Mouse (Mus musculus) hindbrain, embryonic 16.5 days (tissue): ENCODE measurements at regions not wholly inside any gene's neighbourhood (a gene's known extent, or its start where the extent isn't known, plus 50 kb on each side); places are given as distances from the start of the nearest gene placed in this dataset.
"Not testable (repeated sequence)": the region's sequence is repeated elsewhere in the genome, so short reads cannot be mapped to it uniquely, and the experiment has no call there.

Source experiments
- ATAC-seq: fragments of 200-750 bp; cut with Nextera tagmentation; 2 replicates; pipeline ENCODE4 v1.8.0; 2017; ENCODE audit warnings: moderate TSS enrichment, moderate library complexity
- H3K27ac ChIP-seq: fragments of 300-500 bp; sonication (generic); 2 replicates; pipeline ENCODE4 v1.5.1; 2014; ENCODE audit warnings: low read depth, mild to moderate bottlenecking, control low read depth, low read length, moderate library complexity
- H3K27me3 ChIP-seq: fragments of 300-500 bp; sonication (generic); replicated peaks from 2 replicates; pipeline ENCODE4 v1.6.1; 2014; ENCODE audit warnings: low read length; ENCODE audit not compliant: control insufficient read depth, insufficient read depth
- H3K36me3 ChIP-seq: fragments of 300-500 bp; sonication (generic); 2 replicates; pipeline ENCODE4 v1.6.1; 2014; ENCODE audit warnings: mild to moderate bottlenecking, low read length, moderate library complexity, mixed read lengths; ENCODE audit not compliant: control insufficient read depth, insufficient read depth
- H3K4me1 ChIP-seq: fragments of 300-500 bp; sonication (generic); 2 replicates; pipeline ENCODE4 v1.6.1; 2014; ENCODE audit warnings: low read depth, low read length; ENCODE audit not compliant: control insufficient read depth, insufficient read depth
- H3K4me2 ChIP-seq: fragments of 300-500 bp; sonication (generic); 2 replicates; pipeline ENCODE4 v1.6.1; 2014; ENCODE audit warnings: mild to moderate bottlenecking, low read length, control low read depth, moderate library complexity
- H3K4me3 ChIP-seq: fragments of 300-500 bp; sonication (generic); 2 replicates; pipeline ENCODE4 v1.5.1; 2014; ENCODE audit warnings: mild to moderate bottlenecking, low read length, control low read depth, moderate library complexity
- H3K9ac ChIP-seq: fragments of 300-500 bp; sonication (generic); 2 replicates; pipeline ENCODE4 v1.6.1; 2014; ENCODE audit warnings: low read depth, mild to moderate bottlenecking, control low read depth, low read length, moderate library complexity
- H3K9me3 ChIP-seq: fragments of 300-500 bp; sonication (generic); 2 replicates; pipeline ENCODE4 v1.6.1; 2014; ENCODE audit warnings: mild to moderate bottlenecking, low read length, moderate library complexity; ENCODE audit not compliant: control insufficient read depth
- WGBS: fragments of 180-500 bp; shearing (Covaris S2); extraction: QIAGEN DNeasy Blood & Tissue Kit; methylation state at CpG from one replicate; pipeline ENCODE4 v1.1.7; 2014; 5-methylcytosine and 5-hydroxymethylcytosine counted together

- H3K4me1 ChIP-seq, H3K36me3 ChIP-seq, H3K4me3 ChIP-seq, H3K27ac ChIP-seq, ATAC-seq, H3K27me3 ChIP-seq, H3K4me2 ChIP-seq, H3K9ac ChIP-seq, H3K9me3 ChIP-seq: not testable (repeated sequence)
- 91% methylated on average over 10 of the region's 10 CpGs for WGBS
Measured at GRCm38 (mm10) chr17:4894756-4895330, 99.3 kb upstream of the Arid1b start.

GRCm38 (mm10) chr17:4903129-4903528 is 91.0 kb upstream of the Arid1b start:
- Histone ChIP-seq H3K27ac (no peak overlapping the region), H3K4me2 (no peak overlapping the region), H3K9me3 (no peaks in the 10 kb centered on the region), H3K27me3 (no peaks in the 10 kb centered on the region), H3K4me3 (no peak overlapping the region), H3K4me1 (peaks cover 7% of the 10 kb centered on the region), H3K36me3 (no peaks in the 10 kb centered on the region), H3K9ac (no peak overlapping the region)
- WGBS, result 88% methylated on average over 3 of the region's 3 CpGs
- ATAC-seq, result no peak

DNA sequence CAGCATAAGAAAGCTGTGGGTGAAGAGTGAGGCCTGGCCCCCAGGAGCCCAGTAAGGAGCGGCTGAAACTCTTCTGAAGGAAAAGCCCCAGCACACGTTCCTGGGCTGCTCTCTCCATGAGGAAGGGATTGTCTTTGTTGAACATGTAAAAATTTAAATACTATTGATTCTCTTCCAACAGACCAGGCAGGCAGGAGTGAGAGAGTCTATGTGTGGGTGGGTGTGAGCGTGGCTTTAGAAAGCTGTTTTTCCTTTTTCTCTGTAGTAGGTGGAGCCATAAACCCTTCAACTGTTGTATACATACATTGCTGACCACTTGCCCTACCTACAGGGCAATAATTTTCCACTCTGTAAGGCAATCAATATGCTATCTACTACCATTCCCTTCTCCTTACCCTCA is 87.6 kb upstream of the Arid1b start:
- peak overlapping the region; percentile 98; the same call in 1 of the 2 replicates for H3K27ac ChIP-seq
- no peak for ATAC-seq
- no peaks in the 10 kb centered on the region for H3K9me3 ChIP-seq
- peak overlapping the region; percentile 69; the same call in 1 of the 2 replicates for H3K4me2 ChIP-seq
- WGBS, result 24% methylated on average over 3 of the region's 3 CpGs
- peaks cover 7% of the 10 kb centered on the region for H3K4me1 ChIP-seq
- H3K4me3 ChIP-seq, result no peak overlapping the region
- H3K9ac ChIP-seq, result 0 out of 2 replicates have a peak overlapping the region, but pooled peaks have one; percentile 4
- H3K27me3 ChIP-seq, result no peaks in the 10 kb centered on the region
- no peaks in the 10 kb centered on the region for H3K36me3 ChIP-seq

GRCm38 (mm10) chr17:4907181-4907752 is 86.9 kb upstream of the Arid1b start:
- peak; percentile 52 for ATAC-seq
- H3K9ac ChIP-seq, result peak overlapping the region; percentile 79
- peak overlapping the region; percentile 60 for H3K4me3 ChIP-seq
- under 1% methylated on average over 14 of the region's 14 CpGs for WGBS
- peak overlapping the region; percentile 98 for H3K27ac ChIP-seq
- H3K4me2 ChIP-seq, result peak overlapping the region; percentile 69
- no peaks in the 10 kb centered on the region for H3K9me3 ChIP-seq
- no peaks in the 10 kb centered on the region for H3K27me3 ChIP-seq
- H3K36me3 ChIP-seq, result no peaks in the 10 kb centered on the region
- peaks cover 7% of the 10 kb centered on the region for H3K4me1 ChIP-seq

DNA sequence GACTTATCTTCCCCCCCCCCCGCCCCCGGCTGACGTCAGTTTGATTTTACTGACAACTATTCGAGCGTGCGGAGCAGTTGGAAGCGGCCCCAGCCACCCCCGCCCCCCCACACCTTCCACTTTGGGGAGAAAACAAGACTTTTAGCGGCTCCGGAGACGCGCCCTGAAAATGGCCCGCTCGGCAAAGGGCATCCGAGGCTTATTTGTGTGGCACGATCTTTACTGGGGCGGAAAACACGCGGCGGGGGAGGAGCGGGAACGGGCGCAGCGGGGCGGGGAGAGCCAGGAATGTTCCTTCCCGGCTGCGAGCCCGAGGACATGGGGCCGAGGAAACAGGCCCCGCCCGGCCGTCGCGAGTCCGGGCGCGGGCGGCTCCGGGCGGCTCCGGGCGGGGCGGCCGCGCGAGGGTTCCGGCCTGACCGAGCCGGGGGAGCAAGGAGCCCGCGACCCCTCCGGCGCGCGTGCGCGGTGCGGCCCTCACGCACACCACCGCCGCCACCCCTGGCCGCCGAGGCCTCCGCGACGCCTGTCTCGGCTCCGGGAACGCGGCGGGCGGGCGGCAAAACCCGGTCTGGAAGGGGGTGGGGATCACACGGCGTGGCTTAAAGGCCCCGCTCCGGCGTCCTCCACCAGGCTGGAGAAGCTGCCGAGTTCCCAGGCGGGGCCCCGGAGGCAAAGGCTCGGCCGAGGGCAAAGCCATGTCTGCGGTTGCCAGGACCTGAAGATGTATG is 86.1 kb upstream of the Arid1b start:
- peak overlapping the region; percentile 69 for H3K4me2 ChIP-seq
- no peaks in the 10 kb centered on the region for H3K9me3 ChIP-seq
- H3K36me3 ChIP-seq, result no peaks in the 10 kb centered on the region
- H3K4me3 ChIP-seq, result peak overlapping the region; percentile 60
- under 1% methylated on average over 82 of the region's 85 CpGs for WGBS
- peak overlapping the region; percentile 98 for H3K27ac ChIP-seq
- ATAC-seq, result peak; percentile 97
- H3K27me3 ChIP-seq, result no peaks in the 10 kb centered on the region
- H3K9ac ChIP-seq, result peak overlapping the region; percentile 79
- peaks cover 7% of the 10 kb centered on the region for H3K4me1 ChIP-seq

DNA sequence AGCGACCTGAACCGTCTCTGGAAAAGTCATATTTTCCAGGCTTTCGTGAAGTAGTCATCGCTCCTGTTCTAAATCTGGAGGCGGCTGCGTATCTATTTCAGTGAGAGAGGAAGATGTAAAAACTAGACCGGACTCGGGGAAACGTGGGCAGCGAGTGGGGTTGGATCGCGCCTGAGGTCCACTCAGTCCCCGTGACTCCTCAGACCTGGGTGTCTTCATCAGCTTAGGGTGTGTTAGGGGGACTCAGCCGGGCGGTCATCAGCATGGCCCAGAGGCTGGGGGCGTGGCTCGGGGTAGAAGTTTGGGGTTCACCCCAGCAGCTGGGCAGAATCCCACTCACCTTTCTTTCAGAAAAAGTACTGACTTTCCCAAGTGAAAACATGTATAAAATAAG is 85.6 kb upstream of the Arid1b start:
- peak overlapping the region; percentile 60 for H3K4me3 ChIP-seq
- no peaks in the 10 kb centered on the region for H3K9me3 ChIP-seq
- peak; percentile 24 for ATAC-seq
- peaks cover 7% of the 10 kb centered on the region for H3K4me1 ChIP-seq
- peak overlapping the region; percentile 79 for H3K9ac ChIP-seq
- H3K27ac ChIP-seq, result peak overlapping the region; percentile 98
- no peaks in the 10 kb centered on the region for H3K36me3 ChIP-seq
- H3K4me2 ChIP-seq, result peak overlapping the region; percentile 69
- no peaks in the 10 kb centered on the region for H3K27me3 ChIP-seq
- 3% methylated on average over 17 of the region's 17 CpGs for WGBS

DNA sequence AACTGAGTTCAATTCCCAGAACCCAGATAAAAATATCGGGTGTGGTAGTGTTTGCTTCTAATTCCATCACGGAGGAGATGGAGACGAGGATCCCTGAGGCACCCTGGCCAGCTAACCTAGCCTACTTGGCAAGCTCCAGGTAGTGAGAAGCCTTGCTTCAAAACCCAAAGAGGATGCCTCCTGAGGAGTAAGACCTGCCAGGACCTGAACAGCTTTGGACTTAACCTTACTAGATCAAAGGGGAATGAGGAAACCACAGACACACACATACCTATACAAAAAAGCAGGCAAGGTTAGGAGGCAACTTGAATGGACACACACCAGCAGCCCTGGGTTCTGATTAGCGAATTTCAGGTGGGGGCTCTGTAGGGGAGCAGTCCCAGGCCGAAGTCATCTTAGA is 84.0 kb upstream of the Arid1b start:
- 86% methylated on average over 5 of the region's 5 CpGs for WGBS
- no peaks in the 10 kb centered on the region for H3K36me3 ChIP-seq
- H3K9me3 ChIP-seq, result no peaks in the 10 kb centered on the region
- no peak overlapping the region for H3K4me2 ChIP-seq
- no peak overlapping the region for H3K27ac ChIP-seq
- H3K4me3 ChIP-seq, result no peak overlapping the region
- H3K4me1 ChIP-seq, result peaks cover 7% of the 10 kb centered on the region
- H3K27me3 ChIP-seq, result no peaks in the 10 kb centered on the region
- ATAC-seq, result no peak
- H3K9ac ChIP-seq, result no peak overlapping the region

GRCm38 (mm10) chr17:4913001-4913400 is 81.1 kb upstream of the Arid1b start:
- WGBS, result 80% methylated on average over 4 of the region's 4 CpGs
- Histone ChIP-seq H3K27ac (no peak overlapping the region), H3K4me2 (no peak overlapping the region), H3K27me3 (no peaks in the 10 kb centered on the region), H3K9me3 (no peaks in the 10 kb centered on the region), H3K36me3 (no peaks in the 10 kb centered on the region), H3K4me3 (no peak overlapping the region), H3K4me1 (no peaks in the 10 kb centered on the region), H3K9ac (no peak overlapping the region)
- no peak for ATAC-seq

GRCm38 (mm10) chr17:4919866-4920495 is 74.2 kb upstream of the Arid1b start:
- no peaks in the 10 kb centered on the region for H3K4me1 ChIP-seq
- no peaks in the 10 kb centered on the region for H3K27me3 ChIP-seq
- H3K36me3 ChIP-seq, result no peaks in the 10 kb centered on the region
- no peak overlapping the region for H3K27ac ChIP-seq
- WGBS, result 95% methylated on average over 6 of the region's 6 CpGs
- H3K9ac ChIP-seq, result no peak overlapping the region
- no peaks in the 10 kb centered on the region for H3K9me3 ChIP-seq
- no peak for ATAC-seq
- H3K4me2 ChIP-seq, result no peak overlapping the region
- H3K4me3 ChIP-seq, result no peak overlapping the region
